In genomic region chr1:64907740-64908139, GRCm38 (mm10) we compare ENCODE assay signal across 19 mouse cellular contexts. TPM values are rescaled to one million over a fixed set of nuclear protein-coding genes. Genes with fewer than 3 reads are reported as not detected.
DNase-seq lines count a peak whose midpoint lies in the region; ATAC-seq lines count a peak whose summit lies in the region.
"Had no signal": no experiment of that assay in that cellular context is flagged by ENCODE, and none has a peak within 500 bp of the region (broad histone marks: within the 10 kb centered on the region; RNA-seq: fewer than 3 reads in every experiment).

No protein-coding gene starts in this region.

- no peak for ATAC-seq in megakaryocyte progenitor cell, adult 5-6 weeks (replicated peaks; ENCODE audit: poor library complexity)
- ATAC-seq: forebrain, postnatal 0 days; hindbrain, postnatal 0 days; intestine, embryonic 15.5 days had no signal

- peak; percentile 32 for DNase-seq in lung, postnatal 36 days
- DNase-seq in lung, postnatal 14 days: no peak
- DNase-seq in 416B (ENCODE audit: low read depth) (peak; percentile 52), NIH3T3 (ENCODE audit: low read depth) (peak; percentile 75)
- DNase-seq in fibroblast of lung, adult 2 months (ENCODE audit: low read depth): peak; percentile 52
- DNase-seq in thymus, postnatal 4 days: no peak
- no peak for DNase-seq in adrenal gland, postnatal 10 days
- DNase-seq: adrenal gland, postnatal 36 days; cerebellum, adult 9-11 months; embryo, embryonic 11 days; forebrain, postnatal 0 days; heart, postnatal 14 days; kidney, adult 2 months; kidney, postnatal 36 days; thymus, adult 2 months; thymus, postnatal 36 days had no signal

RNA-seq across cellular contexts. Expression of gene Plekhm3, which starts 48.9 kb away (rescaled TPM):
- 8.2 and 9.2 TPM in 2 replicates for total RNA-seq in megakaryocyte progenitor cell, adult 5-6 weeks (2015)
- total RNA-seq in megakaryocyte progenitor cell, adult 5-6 weeks (2017): 3.3 and 3.5 TPM in 2 replicates
- total RNA-seq in adrenal gland, postnatal 10 days (2021): 10 to 100 TPM; 16.2 to 22.5 TPM

Comparison
In these comparisons a context has a peak if more than half of its experiments do, and no peak if none do; other contexts are left out.
1. DNase-seq: peak in lung, postnatal 36 days (single experiment), 416B (single experiment), NIH3T3 (single experiment) and fibroblast of lung, adult 2 months (single experiment); none in lung, postnatal 14 days (single experiment), thymus, postnatal 4 days (single experiment) and adrenal gland, postnatal 10 days (single experiment).